Mouse (Mus musculus) frontal cortex, postnatal 36 days (tissue): ENCODE measurements around the gene Ctsc.

Source experiments
- DNase-seq, 2 experiments: peaks; one replicate each; pipeline ENCODE4 v3.0.0; 2022; ENCODE audit warnings: low spot score in 2 of 2

Ctsc gene

DNA sequence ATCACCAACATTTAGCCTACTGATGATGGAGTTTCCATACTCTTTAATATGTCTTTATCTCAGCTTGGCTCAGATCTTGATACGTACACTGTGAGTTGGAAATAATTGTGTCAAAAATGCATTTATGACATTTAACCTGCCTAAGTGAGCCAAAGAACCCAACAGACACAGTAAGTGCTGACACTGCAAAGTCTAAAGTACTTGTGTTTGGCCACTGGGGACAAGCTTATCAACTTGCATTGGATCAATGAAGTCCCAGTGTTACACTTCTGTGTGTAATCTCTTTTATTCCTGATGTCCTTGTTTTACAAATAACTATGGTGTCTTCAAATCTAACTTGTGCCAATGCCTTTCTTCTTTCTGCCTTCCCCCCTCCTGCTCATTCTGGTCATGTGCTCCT is 18.1 kb downstream of the Ctsc start:
- DNase-seq: no peak

DNA sequence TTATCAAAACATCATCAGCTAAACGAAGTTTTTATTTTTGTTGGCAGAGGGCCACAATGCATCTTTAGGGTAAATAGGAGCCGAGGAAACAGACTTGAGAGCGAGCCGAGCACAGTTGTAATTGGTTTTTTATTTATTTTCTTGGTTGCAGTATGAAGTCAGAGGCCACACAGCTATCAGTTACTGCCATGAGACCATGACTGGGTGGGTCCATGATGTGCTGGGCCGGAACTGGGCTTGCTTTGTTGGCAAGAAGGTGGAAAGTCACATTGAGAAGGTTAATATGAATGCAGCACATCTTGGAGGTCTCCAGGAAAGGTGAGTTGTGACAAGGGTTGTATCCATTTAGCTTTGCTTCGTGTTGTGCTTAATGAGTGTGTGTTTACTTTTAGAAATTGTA is 19.0 kb downstream of the Ctsc start:
- no peak for DNase-seq

GRCm38 (mm10) chr7:88305750-88306149 is 27.9 kb downstream of the Ctsc start:
- no peak for DNase-seq

DNA sequence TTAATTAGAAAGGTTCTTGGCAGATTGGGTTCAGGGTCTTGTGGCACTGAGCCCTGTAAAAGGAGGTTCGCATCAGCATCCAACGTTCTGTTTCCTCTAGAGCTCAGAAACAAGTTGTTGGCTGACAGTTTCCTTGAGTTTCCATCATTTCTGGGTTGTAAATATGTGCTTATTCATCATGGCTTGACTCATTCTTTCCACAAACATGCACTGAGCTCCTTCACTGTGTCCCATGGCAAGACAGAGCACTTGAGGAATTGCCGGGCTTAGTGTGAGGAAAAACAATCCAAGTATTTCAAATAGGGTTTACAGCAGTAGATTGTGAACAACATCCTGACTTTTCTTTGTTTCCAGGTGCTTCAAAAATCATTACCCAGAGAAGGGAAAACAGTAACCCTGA is 28.8 kb downstream of the Ctsc start:
- no peak for DNase-seq

- no peak for DNase-seq
Measured at GRCm38 (mm10) chr7:88310398-88311180, 32.7 kb downstream of the Ctsc start.

GRCm38 (mm10) chr7:88316408-88316807 is 38.5 kb downstream of the Ctsc start:
- no peak for DNase-seq

GRCm38 (mm10) chr7:88318474-88318873 is 40.6 kb downstream of the Ctsc start:
- no peak for DNase-seq

GRCm38 (mm10) chr7:88318904-88319303 is 41.0 kb downstream of the Ctsc start:
- DNase-seq: no peak

DNA sequence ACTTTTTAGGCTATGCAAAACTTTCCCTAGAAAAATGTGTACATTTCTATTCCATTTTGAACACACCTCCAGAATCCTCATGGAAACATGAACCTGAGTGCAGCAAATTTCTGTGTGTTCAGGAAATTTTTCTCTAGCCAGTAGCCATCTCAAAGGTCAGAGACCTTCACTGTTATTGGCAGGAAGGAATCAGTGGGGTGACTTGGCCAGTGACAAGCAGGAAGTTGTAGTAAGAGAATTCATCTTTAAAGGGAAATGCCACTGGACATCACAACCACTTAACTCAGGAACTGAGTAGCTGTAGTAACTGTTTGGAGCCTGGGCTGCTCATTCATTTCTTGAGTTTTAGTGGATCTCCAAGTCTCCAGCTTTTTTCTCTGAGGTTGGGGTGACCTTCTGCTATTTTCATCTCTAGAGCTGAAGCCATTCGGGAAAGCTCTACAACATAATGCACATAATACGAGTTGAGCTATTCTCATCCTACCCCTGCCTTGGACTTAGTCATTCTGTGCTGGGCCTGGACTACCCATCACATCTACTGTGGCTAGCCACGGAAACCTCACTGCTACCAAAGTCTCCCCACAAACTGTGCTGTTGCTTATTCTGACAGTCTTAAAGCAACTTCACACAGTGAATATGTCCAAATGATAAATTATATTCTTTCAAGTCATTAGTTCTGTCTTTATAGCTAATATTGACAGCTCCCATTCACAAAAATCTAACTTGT is 41.7 kb downstream of the Ctsc start:
- DNase-seq: no peak

GRCm38 (mm10) chr7:88320628-88321336 is 42.9 kb downstream of the Ctsc start:
- peak; percentile 31 to 58 for DNase-seq

GRCm38 (mm10) chr7:88322431-88322830 is 44.5 kb downstream of the Ctsc start:
- DNase-seq: no peak

DNA sequence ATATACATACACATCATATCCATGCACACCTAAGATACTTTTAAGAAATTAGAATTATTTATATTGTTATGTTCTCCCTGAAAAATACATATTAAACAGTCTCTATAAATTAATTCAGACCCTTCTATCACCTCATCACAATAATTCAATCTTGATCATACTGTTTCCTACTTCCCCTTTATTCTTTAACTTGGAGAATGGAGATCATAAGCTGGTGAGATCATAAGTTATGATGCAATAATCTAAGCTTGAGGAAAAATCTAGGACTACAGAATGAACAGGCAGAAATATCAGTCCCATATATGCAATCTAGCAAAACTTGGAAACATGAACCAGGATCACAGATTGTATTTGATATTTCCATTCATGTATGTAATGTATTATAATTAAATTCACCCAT is 49.6 kb downstream of the Ctsc start:
- no peak for DNase-seq

DNA sequence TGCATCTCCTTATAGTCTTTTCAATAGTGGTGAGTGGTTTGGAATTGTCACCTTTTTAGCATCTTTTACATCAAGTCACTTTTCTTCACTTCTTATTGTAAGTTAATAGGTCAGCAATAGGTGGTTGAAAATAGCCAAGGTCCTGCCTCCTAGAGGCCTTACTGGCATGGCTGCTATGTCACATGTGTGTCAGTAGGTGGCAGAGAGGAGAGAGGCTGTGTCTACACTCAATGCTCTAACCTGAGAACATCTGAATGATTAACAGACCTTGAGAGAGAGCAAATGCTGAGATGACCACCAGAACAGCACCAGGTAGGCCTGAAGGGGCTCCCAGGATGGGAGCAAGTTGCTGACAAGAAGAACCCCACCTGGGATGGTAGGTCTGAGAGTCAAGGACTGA is 65.9 kb downstream of the Ctsc start:
- no peak for DNase-seq

GRCm38 (mm10) chr7:88346035-88346434 is 68.2 kb downstream of the Ctsc start:
- peak; percentile 17 to 64 for DNase-seq

DNA sequence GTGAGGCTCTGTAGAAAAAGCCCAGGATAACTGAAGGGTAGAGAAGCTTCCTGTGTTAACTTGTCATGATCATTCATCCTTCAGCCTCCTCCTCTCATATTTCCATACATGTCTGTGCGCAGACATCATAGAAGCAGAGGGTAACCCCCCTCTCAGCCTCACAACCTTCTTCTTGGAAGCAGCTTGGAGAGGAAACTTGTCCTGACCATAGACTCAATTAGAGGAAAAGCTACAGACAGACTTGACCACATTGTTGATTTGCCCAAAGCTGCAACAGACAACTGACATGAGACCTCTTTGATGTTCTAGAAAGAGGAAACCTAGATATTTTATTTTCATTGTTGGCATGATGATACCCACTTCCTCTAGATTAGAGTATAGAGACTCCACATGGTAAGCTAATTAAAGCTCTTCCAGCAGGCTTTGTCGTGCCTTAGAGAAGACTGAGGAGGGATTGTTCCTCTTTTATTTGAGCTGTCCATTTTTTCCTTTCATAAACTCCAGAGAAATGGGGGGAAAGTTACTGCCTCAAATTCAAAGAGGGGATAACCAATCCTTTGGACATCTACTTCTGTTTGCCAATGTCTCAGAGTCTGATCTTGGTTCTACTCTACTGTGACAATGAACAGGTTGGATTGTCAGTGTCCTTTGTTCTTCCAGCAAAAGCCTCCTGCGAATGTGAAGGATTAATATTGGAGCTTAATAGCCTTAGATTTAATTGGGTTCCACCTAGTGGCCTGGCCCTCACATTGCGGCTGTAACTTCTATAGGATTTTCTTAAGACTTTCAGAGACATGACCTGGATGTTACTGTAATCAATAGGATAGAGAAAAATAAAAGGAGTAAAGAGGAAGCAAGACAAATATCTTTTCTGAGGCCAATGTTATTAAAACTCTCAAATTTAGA is 79.2 kb downstream of the Ctsc start:
- DNase-seq: no peak

GRCm38 (mm10) chr7:88358042-88358878 is 80.4 kb downstream of the Ctsc start:
- no peak for DNase-seq
